Mouse (Mus musculus) liver, adult 2 months (tissue): ENCODE results near the gene Fam131a. TPM values are rescaled to one million over a fixed set of nuclear protein-coding genes. Genes with fewer than 3 reads are reported as not detected.

ENCODE experiments used
- DNase-seq: peaks from one replicate; pipeline ENCODE4 v3.0.0-alpha.2; 2011; ENCODE audit warnings: low read depth, low spot score; ENCODE audit errors: extremely low read depth
- H3K27ac ChIP-seq: fragments of 200-500 bp; replicated peaks from 2 replicates; pipeline ENCODE4 v1.5.1; 2012; ENCODE audit warnings: low read depth, mild to moderate bottlenecking, control low read depth, inconsistent platforms, low read length; ENCODE audit not compliant: insufficient read depth
- H3K27me3 ChIP-seq: fragments of 200-500 bp; 2 replicates; pipeline ENCODE4 v1.6.1; 2012; ENCODE audit warnings: mild to moderate bottlenecking, moderate library complexity, low read length, inconsistent platforms; ENCODE audit not compliant: control insufficient read depth, insufficient read depth
- H3K36me3 ChIP-seq: fragments of 200-500 bp; 2 replicates; pipeline ENCODE4 v1.6.1; 2012; ENCODE audit warnings: low read length, inconsistent platforms; ENCODE audit not compliant: control insufficient read depth, insufficient read depth
- H3K4me1 ChIP-seq: fragments of 200-500 bp; 2 replicates; pipeline ENCODE4 v1.6.1; 2011; ENCODE audit warnings: low read length; ENCODE audit not compliant: control insufficient read depth, insufficient read depth
- H3K4me3 ChIP-seq: fragments of 200-500 bp; 2 replicates; pipeline ENCODE4 v1.5.1; 2011; ENCODE audit warnings: low read depth, mild to moderate bottlenecking, control low read depth, low read length, moderate library complexity; ENCODE audit not compliant: insufficient read depth
- H3K79me2 ChIP-seq: fragments of 200-500 bp; 2 replicates; pipeline ENCODE4 v1.6.1; 2012; ENCODE audit warnings: inconsistent platforms, mild to moderate bottlenecking, low read length, moderate library complexity; ENCODE audit not compliant: control insufficient read depth, insufficient read depth
- H3K9ac ChIP-seq: fragments of 200-500 bp; 2 replicates; pipeline ENCODE4 v1.6.1; 2012; ENCODE audit warnings: low read depth, mild to moderate bottlenecking, control low read depth, inconsistent platforms, low read length
- CTCF ChIP-seq: fragments of 200-500 bp; IDR thresholded peaks from 2 replicates; pipeline ENCODE4 v1.5.1; 2011; ENCODE audit warnings: low read depth, low read length, control low read depth
- POLR2A ChIP-seq: fragments of 200-500 bp; IDR thresholded peaks from 2 replicates; pipeline ENCODE4 v1.6.1; 2011; ENCODE audit warnings: low read length, control low read depth; ENCODE audit not compliant: insufficient read depth; ENCODE audit errors: extremely low read depth
- WGBS: fragments of 180-500 bp; shearing (Covaris S2); methylation state at CpG from one replicate; pipeline ENCODE4 v1.1.7; 2018; 5-methylcytosine and 5-hydroxymethylcytosine counted together
- polyA plus RNA-seq: library from polyadenylated mRNA; depleted of rRNA; stranded (reverse); fragments of >200 nt; gene quantifications from 2 replicates; pipeline ENCODE4 v1.2.3, GENCODE M21; 2012
- total RNA-seq: library from RNA; depleted of rRNA; stranded (reverse); fragments of >200 nt; gene quantifications from 2 replicates; pipeline ENCODE4 v1.2.3, GENCODE M21; 2014

Gene Fam131a
- total and polyA plus RNA-seq, 2 experiments = 0.37 to 0.99 TPM

- Histone ChIP-seq H3K4me1 (peaks cover 6% of the 10 kb centered on the region), H3K27me3 (no peaks in the 10 kb centered on the region), H3K79me2 (no peaks in the 10 kb centered on the region), H3K36me3 (peaks cover 9% of the 10 kb centered on the region; the same call in 1 of the 2 replicates), H3K4me3 (no peak overlapping the region), H3K9ac (no peak overlapping the region), H3K27ac (no peak overlapping the region)
- 54% methylated on average over 4 of the region's 4 CpGs for WGBS
- DNase-seq = peak; percentile 36
- TF ChIP-seq CTCF = no peak
- no peak for TF ChIP-seq POLR2A
Measured at GRCm38 (mm10) chr16:20723247-20723646, 30.2 kb downstream of the Fam131a start.

- 10% methylated on average over 5 of the region's 5 CpGs for WGBS
- Histone ChIP-seq H3K4me1 (peaks cover 5% of the 10 kb centered on the region), H3K27ac (peak overlapping the region; percentile 70), H3K9ac (no peak overlapping the region), H3K36me3 (peaks cover 14% of the 10 kb centered on the region; the same call in 1 of the 2 replicates), H3K27me3 (no peaks in the 10 kb centered on the region), H3K4me3 (no peak overlapping the region), H3K79me2 (no peaks in the 10 kb centered on the region; the same call in 1 of the 2 replicates)
- peak; percentile 92 for DNase-seq
- TF ChIP-seq POLR2A = no peak
- TF ChIP-seq CTCF = peak; percentile 91
Measured at GRCm38 (mm10) chr16:20724338-20724748, 31.3 kb downstream of the Fam131a start.

- Histone ChIP-seq H3K9ac (no peak overlapping the region), H3K4me1 (peaks cover 7% of the 10 kb centered on the region), H3K27me3 (no peaks in the 10 kb centered on the region), H3K27ac (no peak overlapping the region), H3K36me3 (peaks cover 11% of the 10 kb centered on the region; the same call in 1 of the 2 replicates), H3K4me3 (no peak overlapping the region), H3K79me2 (no peaks in the 10 kb centered on the region; the same call in 1 of the 2 replicates)
- WGBS = 90% methylated on average over 7 of the region's 7 CpGs
- no peak for DNase-seq
- TF ChIP-seq CTCF (no peak), POLR2A (no peak)
Measured at GRCm38 (mm10) chr16:20725321-20725720, 32.3 kb downstream of the Fam131a start.

GRCm38 (mm10) chr16:20725750-20726149 is 32.7 kb downstream of the Fam131a start:
- TF ChIP-seq POLR2A (no peak), CTCF (no peak)
- Histone ChIP-seq H3K27ac (no peak overlapping the region), H3K9ac (no peak overlapping the region), H3K4me1 (peaks cover 7% of the 10 kb centered on the region), H3K79me2 (no peaks in the 10 kb centered on the region; the same call in 1 of the 2 replicates), H3K4me3 (no peak overlapping the region), H3K27me3 (no peaks in the 10 kb centered on the region), H3K36me3 (peaks cover 10% of the 10 kb centered on the region; the same call in 1 of the 2 replicates)
- WGBS = 88% methylated on average over 4 of the region's 4 CpGs
- no peak for DNase-seq

GRCm38 (mm10) chr16:20726384-20726783 is 33.3 kb downstream of the Fam131a start:
- Histone ChIP-seq H3K36me3 (peaks cover 10% of the 10 kb centered on the region; the same call in 1 of the 2 replicates), H3K79me2 (no peaks in the 10 kb centered on the region; the same call in 1 of the 2 replicates), H3K9ac (no peak overlapping the region), H3K27ac (no peak overlapping the region), H3K4me1 (peaks cover 7% of the 10 kb centered on the region), H3K27me3 (no peaks in the 10 kb centered on the region), H3K4me3 (no peak overlapping the region)
- no peak for DNase-seq
- no peak for TF ChIP-seq CTCF
- TF ChIP-seq POLR2A = no peak
- 73% methylated on average over 1 of the region's 1 CpGs for WGBS

- H3K9ac ChIP-seq = peak overlapping the region; percentile 65
- peaks cover 10% of the 10 kb centered on the region; the same call in 1 of the 2 replicates for H3K36me3 ChIP-seq
- peak overlapping the region; percentile 89 for H3K27ac ChIP-seq
- peak overlapping the region; percentile 58 for H3K4me3 ChIP-seq
- 13% methylated on average over 5 of the region's 5 CpGs for WGBS
- peaks cover 5% of the 10 kb centered on the region for H3K4me1 ChIP-seq
- TF ChIP-seq CTCF (no peak), POLR2A (peak; percentile 24; the same call in 1 of the 2 replicates)
- no peaks in the 10 kb centered on the region for H3K27me3 ChIP-seq
- H3K79me2 ChIP-seq = no peaks in the 10 kb centered on the region; the same call in 1 of the 2 replicates
- DNase-seq = peak; percentile 95
Measured at GRCm38 (mm10) chr16:20730293-20730711, 37.3 kb downstream of the Fam131a start.
